Mouse (Mus musculus) liver, postnatal 0 days (tissue): ENCODE data around the gene Lrwd1.

Source experiments
- CTCF ChIP-seq: sonication (generic); IDR thresholded peaks from 2 replicates; pipeline ENCODE4 v1.5.1; 2016; ENCODE audit warnings: antibody characterized with exemption, low read depth
- EP300 ChIP-seq: IDR thresholded peaks from 2 replicates; pipeline ENCODE4 v1.6.1; 2016; ENCODE audit warnings: antibody characterized with exemption, low read depth, mild to moderate bottlenecking

DNA sequence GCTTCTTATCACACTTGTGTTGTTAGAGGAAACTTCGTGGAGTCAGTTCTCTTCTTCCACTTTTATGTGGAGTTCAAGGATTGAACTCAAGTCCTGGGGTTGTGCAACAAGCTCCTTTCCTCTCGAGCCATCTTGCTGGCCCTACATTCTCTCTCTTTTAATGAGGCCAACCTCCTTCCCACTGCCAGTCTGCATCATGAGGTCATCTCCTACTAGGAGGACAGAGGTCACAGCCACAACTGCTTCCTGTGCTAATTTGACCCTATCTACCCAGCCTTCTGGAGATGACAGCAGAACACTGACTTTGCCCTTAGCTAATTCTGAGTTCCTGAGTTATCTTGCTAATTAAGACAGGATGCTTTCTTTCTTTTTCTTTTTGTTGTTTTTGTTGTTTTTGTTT is 27.4 kb downstream of the Lrwd1 start:
- no peak for TF ChIP-seq CTCF
- no peak for TF ChIP-seq EP300
